Mouse (Mus musculus) kidney, postnatal 0 days (tissue): ENCODE data around the gene Pdhb. TPM values are rescaled to one million over a fixed set of nuclear protein-coding genes. Genes with fewer than 3 reads are reported as not detected.

Experiments
- ATAC-seq: fragments of 200-750 bp; cut with Nextera tagmentation; replicated peaks from 2 replicates; pipeline ENCODE4 v1.8.0; 2017; ENCODE audit warnings: low read depth, moderate number of reproducible peaks, moderate TSS enrichment, moderate library complexity; ENCODE audit not compliant: low FRiP score
- DNase-seq: peaks from one replicate; pipeline ENCODE4 v3.0.0-alpha.2; 2016; ENCODE audit warnings: low spot score
- H3K27ac ChIP-seq: fragments of 300-500 bp; sonication (generic); 2 replicates; pipeline ENCODE4 v1.5.1; 2014; ENCODE audit warnings: mild to moderate bottlenecking
- H3K27me3 ChIP-seq: fragments of 300-500 bp; sonication (generic); 2 replicates; pipeline ENCODE4 v1.6.1; 2014; ENCODE audit warnings: low read length, mixed read lengths; ENCODE audit not compliant: insufficient read depth
- H3K36me3 ChIP-seq: fragments of 300-500 bp; sonication (generic); 2 replicates; pipeline ENCODE4 v1.6.1; 2014; ENCODE audit warnings: low read length, mixed read lengths; ENCODE audit not compliant: insufficient read depth
- H3K4me1 ChIP-seq: fragments of 300-500 bp; sonication (generic); replicated peaks from 2 replicates; pipeline ENCODE4 v1.6.1; 2014; ENCODE audit warnings: antibody characterized with exemption, low read length, mixed read lengths; ENCODE audit not compliant: insufficient read depth
- H3K4me2 ChIP-seq: fragments of 300-500 bp; sonication (generic); 2 replicates; pipeline ENCODE4 v1.6.1; 2014; ENCODE audit warnings: mild to moderate bottlenecking, low read length, moderate library complexity, mixed read lengths
- H3K4me3 ChIP-seq: fragments of 300-500 bp; sonication (generic); replicated peaks from 2 replicates; pipeline ENCODE4 v1.5.1; 2014; ENCODE audit warnings: low read depth, low read length
- H3K9ac ChIP-seq: fragments of 300-500 bp; sonication (generic); 2 replicates; pipeline ENCODE4 v1.6.1; 2014; ENCODE audit warnings: low read depth, low read length
- H3K9me3 ChIP-seq: fragments of 300-500 bp; sonication (generic); replicated peaks from 2 replicates; pipeline ENCODE4 v1.6.1; 2016; ENCODE audit warnings: low read length, inconsistent platforms, mixed read lengths
- CTCF ChIP-seq: IDR thresholded peaks from 2 replicates; pipeline ENCODE4 v1.5.1; 2016; ENCODE audit warnings: antibody characterized with exemption, low read depth, mild to moderate bottlenecking, moderate library complexity
- WGBS: fragments of 180-500 bp; shearing (Covaris S2); extraction: QIAGEN DNeasy Blood & Tissue Kit; methylation state at CpG from one replicate; pipeline ENCODE4 v1.1.7; 2014; 5-methylcytosine and 5-hydroxymethylcytosine counted together
- polyA plus RNA-seq: library from polyadenylated mRNA; unstranded; fragments of >200 nt; fragmentation: Nextera tagmentation; extraction: Ambion mirVana; gene quantifications from 2 replicates; pipeline ENCODE4 v1.2.1, GENCODE M21; 2015

The Pdhb gene
- polyA plus RNA-seq, 1 experiment from 2014 or later: 318 TPM

GRCm38 (mm10) chr14:8209896-8210295, 37.1 kb upstream of the Pdhb start:
- Histone ChIP-seq H3K27me3 (no peaks in the 10 kb centered on the region), H3K36me3 (no peaks in the 10 kb centered on the region), H3K27ac (no peak overlapping the region), H3K4me3 (no peak overlapping the region), H3K9me3 (no peaks in the 10 kb centered on the region), H3K4me1 (no peaks in the 10 kb centered on the region), H3K4me2 (no peak overlapping the region), H3K9ac (no peak overlapping the region)
- ATAC-seq (no peak), DNase-seq (no peak)
- WGBS: 96% methylated on average over 2 of the region's 2 CpGs
- no peak for TF ChIP-seq CTCF

DNA sequence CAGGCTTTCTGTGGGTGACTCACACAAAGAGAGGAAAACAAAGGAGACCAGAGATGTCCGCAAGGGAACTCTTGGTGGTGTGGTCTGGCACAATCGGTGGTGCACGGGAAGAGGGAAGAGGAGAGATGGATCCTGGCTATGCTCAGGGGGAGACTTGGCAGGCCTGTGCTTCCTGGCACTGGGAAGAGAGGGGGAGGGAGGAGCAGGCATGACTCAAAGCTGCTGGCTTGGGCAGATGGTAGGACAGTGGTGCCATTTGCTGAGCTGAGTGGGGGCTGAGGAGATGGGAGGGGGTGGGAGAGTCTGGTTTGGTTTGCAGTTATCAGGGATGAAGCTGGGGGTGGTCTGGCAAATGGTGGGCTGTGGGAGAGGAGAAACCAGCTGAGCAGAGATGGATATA, 36.1 kb upstream of the Pdhb start:
- Histone ChIP-seq H3K27ac (no peak overlapping the region), H3K9ac (no peak overlapping the region), H3K4me3 (no peak overlapping the region), H3K4me2 (no peak overlapping the region), H3K27me3 (no peaks in the 10 kb centered on the region), H3K4me1 (no peaks in the 10 kb centered on the region), H3K9me3 (no peaks in the 10 kb centered on the region), H3K36me3 (no peaks in the 10 kb centered on the region)
- DNase-seq: no peak
- ATAC-seq: no peak
- TF ChIP-seq CTCF: no peak
- WGBS: 73% methylated on average over 3 of the region's 3 CpGs

DNA sequence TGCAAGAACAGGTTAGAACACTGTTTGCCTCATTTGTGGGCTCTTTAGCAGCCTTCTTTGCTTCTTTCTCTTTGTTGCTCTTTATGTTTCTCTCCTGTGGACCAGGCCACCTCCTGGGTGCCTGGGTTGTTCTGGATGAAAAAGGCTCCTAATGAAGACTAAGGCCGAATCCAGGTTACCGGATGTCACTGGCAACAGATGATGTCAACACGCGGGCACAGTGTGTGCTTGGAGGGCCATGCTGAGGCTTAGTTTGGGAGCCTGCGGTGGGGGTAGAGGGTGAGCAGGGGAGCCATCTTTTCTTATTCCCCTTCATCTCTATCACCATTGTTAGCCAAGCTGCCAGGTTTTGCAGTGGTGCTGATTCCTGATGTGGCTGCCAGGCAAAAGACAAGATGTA, 34.7 kb upstream of the Pdhb start:
- H3K4me3 ChIP-seq: no peak overlapping the region
- no peak overlapping the region for H3K27ac ChIP-seq
- H3K4me2 ChIP-seq: no peak overlapping the region
- WGBS: 82% methylated on average over 5 of the region's 5 CpGs
- no peak for DNase-seq
- no peaks in the 10 kb centered on the region for H3K9me3 ChIP-seq
- H3K27me3 ChIP-seq: no peaks in the 10 kb centered on the region
- H3K9ac ChIP-seq: no peak overlapping the region
- H3K4me1 ChIP-seq: no peaks in the 10 kb centered on the region
- H3K36me3 ChIP-seq: no peaks in the 10 kb centered on the region
- no peak for TF ChIP-seq CTCF
- ATAC-seq: no peak

DNA sequence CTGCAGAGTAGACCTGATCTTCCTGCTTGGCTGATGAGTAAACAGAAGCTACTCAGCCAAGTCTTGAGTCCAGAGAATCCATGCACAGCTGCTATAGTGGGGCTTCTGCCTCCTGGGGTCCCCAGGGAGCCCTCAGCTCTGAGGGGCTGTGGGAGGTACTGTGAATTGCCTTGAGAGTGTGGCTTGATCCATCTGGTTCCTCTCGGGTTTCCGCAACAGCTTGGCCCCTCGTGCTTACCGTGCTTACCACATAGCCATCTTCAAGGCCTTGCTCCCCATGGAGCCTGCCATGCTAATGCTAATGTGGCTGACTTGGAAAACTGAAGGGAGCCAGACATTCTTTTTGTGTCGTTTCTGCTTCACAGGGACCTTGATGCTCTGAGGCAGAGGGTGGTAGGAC, 34.3 kb upstream of the Pdhb start:
- TF ChIP-seq CTCF: no peak
- ATAC-seq (no peak), DNase-seq (peak; percentile 10)
- H3K9ac ChIP-seq: no peak overlapping the region
- 36% methylated on average over 5 of the region's 5 CpGs for WGBS
- no peak overlapping the region for H3K4me2 ChIP-seq
- H3K4me3 ChIP-seq: no peak overlapping the region
- no peaks in the 10 kb centered on the region for H3K4me1 ChIP-seq
- no peak overlapping the region for H3K27ac ChIP-seq
- no peaks in the 10 kb centered on the region for H3K9me3 ChIP-seq
- no peaks in the 10 kb centered on the region for H3K36me3 ChIP-seq
- H3K27me3 ChIP-seq: no peaks in the 10 kb centered on the region

DNA sequence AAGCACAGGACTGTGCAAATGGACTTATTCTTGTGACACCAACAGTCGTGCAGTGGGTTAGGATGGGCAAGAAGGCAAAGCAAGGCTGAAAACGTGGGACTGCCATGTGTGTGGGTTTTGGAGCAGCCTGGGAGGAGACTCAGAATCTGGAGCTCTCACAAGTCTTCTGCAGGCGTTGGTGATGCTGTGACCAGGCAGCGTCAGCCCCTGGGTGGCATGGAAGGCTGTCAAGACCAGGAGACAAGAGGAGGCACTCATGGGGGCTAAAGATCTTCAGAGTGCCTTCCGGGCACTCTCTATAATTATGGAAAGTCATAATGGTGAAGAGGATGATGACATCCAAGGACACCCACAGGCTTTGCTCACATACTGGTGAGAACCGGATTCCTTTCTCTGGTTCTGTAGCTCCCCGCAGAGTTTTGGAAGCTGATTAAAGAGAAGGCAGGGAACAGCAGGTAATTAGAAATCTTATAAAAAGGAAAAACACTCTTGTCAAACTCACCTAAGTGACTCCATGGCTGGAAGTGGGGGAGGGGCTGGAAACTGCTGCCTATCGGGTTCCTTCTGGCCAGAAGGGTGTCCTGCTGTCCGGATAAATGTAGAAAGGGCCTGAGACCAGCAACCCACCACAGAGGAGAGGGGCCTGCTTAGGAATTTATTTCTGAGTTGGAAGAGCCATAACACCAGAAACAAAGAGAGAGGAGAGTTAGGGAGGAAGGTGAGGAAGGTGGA, 33.5 kb upstream of the Pdhb start:
- no peak overlapping the region for H3K9ac ChIP-seq
- no peaks in the 10 kb centered on the region for H3K27me3 ChIP-seq
- no peak overlapping the region for H3K27ac ChIP-seq
- H3K4me1 ChIP-seq: no peaks in the 10 kb centered on the region
- H3K9me3 ChIP-seq: no peaks in the 10 kb centered on the region
- H3K36me3 ChIP-seq: no peaks in the 10 kb centered on the region
- H3K4me3 ChIP-seq: no peak overlapping the region
- 60% methylated on average over 9 of the region's 9 CpGs for WGBS
- ATAC-seq (no peak), DNase-seq (no peak)
- no peak overlapping the region for H3K4me2 ChIP-seq
- no peak for TF ChIP-seq CTCF

- ATAC-seq (no peak), DNase-seq (no peak)
- no peaks in the 10 kb centered on the region for H3K36me3 ChIP-seq
- H3K4me2 ChIP-seq: no peak overlapping the region
- H3K27ac ChIP-seq: no peak overlapping the region
- WGBS: 76% methylated on average over 3 of the region's 3 CpGs
- H3K4me3 ChIP-seq: no peak overlapping the region
- H3K4me1 ChIP-seq: no peaks in the 10 kb centered on the region
- H3K27me3 ChIP-seq: no peaks in the 10 kb centered on the region; the same call in 1 of the 2 replicates
- H3K9ac ChIP-seq: no peak overlapping the region
- H3K9me3 ChIP-seq: no peaks in the 10 kb centered on the region
- TF ChIP-seq CTCF: no peak
These were observed 28.9 kb upstream of the Pdhb start for GRCm38 (mm10) chr14:8201715-8202114.

GRCm38 (mm10) chr14:8200769-8201168, 27.9 kb upstream of the Pdhb start:
- H3K4me2 ChIP-seq: no peak overlapping the region
- no peaks in the 10 kb centered on the region for H3K36me3 ChIP-seq
- DNase-seq: no peak
- no peaks in the 10 kb centered on the region for H3K9me3 ChIP-seq
- 88% methylated on average over 5 of the region's 5 CpGs for WGBS
- ATAC-seq: no peak
- no peak overlapping the region for H3K4me3 ChIP-seq
- no peak for TF ChIP-seq CTCF
- H3K27ac ChIP-seq: no peak overlapping the region
- no peak overlapping the region for H3K9ac ChIP-seq
- H3K4me1 ChIP-seq: no peaks in the 10 kb centered on the region
- no peaks in the 10 kb centered on the region; the same call in 1 of the 2 replicates for H3K27me3 ChIP-seq
